10 mouse cellular contexts compared by ENCODE assay signal in the genomic region with DNA sequence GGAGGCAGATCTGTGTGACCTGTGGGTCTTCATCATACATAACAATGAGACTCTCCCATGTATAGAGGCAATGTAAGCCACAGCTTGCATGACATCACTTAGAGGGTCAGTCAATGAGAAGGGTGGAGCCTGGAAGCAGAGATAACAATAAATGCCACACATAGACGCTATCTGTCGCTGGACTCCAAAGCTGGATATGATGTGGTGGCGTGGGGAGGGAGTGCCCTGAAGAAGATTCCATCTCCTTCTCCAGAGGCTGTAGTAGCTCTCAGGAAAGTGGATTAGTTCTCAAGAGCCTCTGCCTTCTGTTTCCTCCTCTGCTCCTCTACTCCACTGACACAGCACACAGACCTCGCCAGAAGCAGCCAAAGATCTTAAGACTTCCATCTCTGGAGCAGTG.
DNase-seq lines count a peak whose midpoint lies in the region; ATAC-seq and TF ChIP-seq lines count a peak whose summit lies in the region.
"Had no signal": no experiment of that assay in that cellular context is flagged by ENCODE, and none has a peak within 500 bp of the region (broad histone marks: within the 10 kb centered on the region; RNA-seq: fewer than 3 reads in every experiment).

No protein-coding gene starts in this region.

- H3K9ac ChIP-seq in kidney, embryonic 16.5 days (replicated peaks; ENCODE audit: low read length), result no peak overlapping the region
- no peak overlapping the region for H3K9ac ChIP-seq in midbrain, embryonic 13.5 days (replicated peaks)
- H3K9ac ChIP-seq in midbrain, embryonic 11.5 days (ENCODE audit: low read length), result no peak overlapping the region

- no peak overlapping the region for H3K4me2 ChIP-seq in kidney, embryonic 16.5 days (replicated peaks; ENCODE audit: low read depth, low read length)
- no peak overlapping the region for H3K4me2 ChIP-seq in midbrain, embryonic 13.5 days (replicated peaks)
- no peak overlapping the region for H3K4me2 ChIP-seq in midbrain, embryonic 11.5 days

- no peaks in the 10 kb centered on the region for H3K9me3 ChIP-seq in kidney, embryonic 16.5 days (ENCODE audit: low read length)
- no peaks in the 10 kb centered on the region for H3K9me3 ChIP-seq in midbrain, embryonic 13.5 days
- H3K9me3 ChIP-seq in midbrain, embryonic 11.5 days (ENCODE audit: control insufficient read depth, low read length), result no peaks in the 10 kb centered on the region

- peak overlapping the region; percentile 80 for H3K27ac ChIP-seq in gastrocnemius, adult 2 months
- H3K27ac ChIP-seq in kidney, embryonic 16.5 days (ENCODE audit: low read length), result peak overlapping the region; percentile 54; the same call in 1 of the 2 replicates
- H3K27ac ChIP-seq in midbrain, embryonic 13.5 days, result peak overlapping the region; percentile 57; the same call in 1 of the 2 replicates
- no peak overlapping the region for H3K27ac ChIP-seq in midbrain, embryonic 11.5 days (ENCODE audit: low read depth, low read length)

- intact Hi-C loops in gastrocnemius, adult 2 months (cut with DNase I), result no loop called here

- no peak for TF ChIP-seq CTCF in gastrocnemius, adult 2 months (IDR thresholded peaks at IDR 0.05)

- H3K36me3 ChIP-seq in kidney, embryonic 16.5 days (ENCODE audit: insufficient read depth, low read length), result peaks cover 2% of the 10 kb centered on the region; the same call in 1 of the 2 replicates
- peaks cover 6% of the 10 kb centered on the region for H3K36me3 ChIP-seq in midbrain, embryonic 13.5 days
- H3K36me3 ChIP-seq in midbrain, embryonic 11.5 days (ENCODE audit: control insufficient read depth, insufficient read depth, low read length), result peaks cover under 1% of the 10 kb centered on the region; the same call in 1 of the 2 replicates

- H3K4me3 ChIP-seq in gastrocnemius, adult 2 months, result no peak overlapping the region
- no peak overlapping the region for H3K4me3 ChIP-seq in kidney, embryonic 16.5 days (ENCODE audit: low read length)
- H3K4me3 ChIP-seq in midbrain, embryonic 13.5 days (replicated peaks), result no peak overlapping the region
- no peak overlapping the region for H3K4me3 ChIP-seq in midbrain, embryonic 11.5 days (ENCODE audit: low read depth, low read length)

- DNase-seq in gastrocnemius, adult 2 months, result no peak
- no peak for DNase-seq in gastrocnemius, postnatal 25 days
- DNase-seq in kidney, adult 11 months, result no peak
- no peak for DNase-seq in midbrain, embryonic 11.5 days (ENCODE audit: low spot score, missing footprints)
- DNase-seq in adipocyte (ENCODE audit: low spot score), result no peak
- DNase-seq: cerebellum, postnatal 36 days; kidney, adult 18-20 months had no signal

- peaks cover 90% of the 10 kb centered on the region for H3K4me1 ChIP-seq in kidney, embryonic 16.5 days (ENCODE audit: insufficient read depth, low read length)
- peaks cover 92% of the 10 kb centered on the region for H3K4me1 ChIP-seq in midbrain, embryonic 13.5 days (replicated peaks)
- H3K4me1 ChIP-seq in midbrain, embryonic 11.5 days (ENCODE audit: control insufficient read depth, insufficient read depth, low read length), result peaks cover 57% of the 10 kb centered on the region

- WGBS in kidney, embryonic 16.5 days, result 80% methylated on average over 4 of the region's 4 CpGs
- WGBS in midbrain, embryonic 13.5 days, result 72% methylated on average over 4 of the region's 4 CpGs
- WGBS in midbrain, embryonic 11.5 days, result 88% methylated on average over 4 of the region's 4 CpGs

- H3K27me3 ChIP-seq in kidney, embryonic 16.5 days (ENCODE audit: insufficient read depth, low read length), result no peaks in the 10 kb centered on the region
- no peaks in the 10 kb centered on the region for H3K27me3 ChIP-seq in midbrain, embryonic 13.5 days
- H3K27me3 ChIP-seq in midbrain, embryonic 11.5 days (ENCODE audit: control insufficient read depth, insufficient read depth, low read length), result no peaks in the 10 kb centered on the region

- no peak for ATAC-seq in kidney, embryonic 16.5 days (ENCODE audit: low FRiP score, low TSS enrichment)
- ATAC-seq in midbrain, embryonic 13.5 days, result no peak
- no peak for ATAC-seq in midbrain, embryonic 11.5 days (ENCODE audit: low FRiP score)
- no peak for ATAC-seq in megakaryocyte, adult 5-6 weeks (ENCODE audit: poor library complexity, severe bottlenecking)
